Mouse (Mus musculus) hindbrain, embryonic 11.5 days (tissue): ENCODE data around the gene Wfdc11. TPM values are rescaled to one million over a fixed set of nuclear protein-coding genes. Genes with fewer than 3 reads are reported as not detected.
"Not testable (repeated sequence)": the region's sequence is repeated elsewhere in the genome, so short reads cannot be mapped to it uniquely, and the experiment has no call there.

Source experiments
- ATAC-seq: fragments of 200-750 bp; cut with Nextera tagmentation; 2 replicates; pipeline ENCODE4 v1.8.0; 2017; ENCODE audit warnings: mild to moderate bottlenecking, moderate TSS enrichment, moderate library complexity; ENCODE audit not compliant: low FRiP score
- DNase-seq: peaks from one replicate; pipeline ENCODE4 v3.0.0-alpha.2; 2015; ENCODE audit warnings: low spot score
- H3K27ac ChIP-seq: fragments of 300-500 bp; sonication (generic); 2 replicates; pipeline ENCODE4 v1.5.1; 2014; ENCODE audit warnings: mild to moderate bottlenecking, low read depth, low read length
- H3K27me3 ChIP-seq: fragments of 300-500 bp; sonication (generic); 2 replicates; pipeline ENCODE4 v1.6.1; 2014; ENCODE audit warnings: mild to moderate bottlenecking, low read length, moderate library complexity, mixed read lengths; ENCODE audit not compliant: control insufficient read depth, insufficient read depth
- H3K36me3 ChIP-seq: fragments of 300-500 bp; sonication (generic); 2 replicates; pipeline ENCODE4 v1.6.1; 2014; ENCODE audit warnings: mild to moderate bottlenecking, low read length, moderate library complexity, mixed read lengths; ENCODE audit not compliant: control insufficient read depth, insufficient read depth
- H3K4me1 ChIP-seq: fragments of 300-500 bp; sonication (generic); replicated peaks from 2 replicates; pipeline ENCODE4 v1.6.1; 2014; ENCODE audit warnings: low read length, mixed read lengths; ENCODE audit not compliant: control insufficient read depth, insufficient read depth
- H3K4me2 ChIP-seq: fragments of 300-500 bp; sonication (generic); replicated peaks from 2 replicates; pipeline ENCODE4 v1.6.1; 2014; ENCODE audit warnings: mild to moderate bottlenecking, low read depth, low read length
- H3K4me3 ChIP-seq: fragments of 300-500 bp; sonication (generic); 2 replicates; pipeline ENCODE4 v1.5.1; 2014; ENCODE audit warnings: low read depth, low read length
- H3K9ac ChIP-seq: fragments of 300-500 bp; sonication (generic); 2 replicates; pipeline ENCODE4 v1.6.1; 2014; ENCODE audit warnings: low read depth, low read length
- H3K9me3 ChIP-seq: fragments of 300-500 bp; sonication (generic); 2 replicates; pipeline ENCODE4 v1.6.1; 2016; ENCODE audit warnings: low read length; ENCODE audit not compliant: control insufficient read depth
- WGBS: fragments of 180-500 bp; shearing (Covaris S2); extraction: QIAGEN DNeasy Blood & Tissue Kit; methylation state at CpG from one replicate; pipeline ENCODE4 v1.1.7; 2014; 5-methylcytosine and 5-hydroxymethylcytosine counted together
- polyA plus RNA-seq: library from polyadenylated mRNA; unstranded; fragments of >200 nt; fragmentation: Nextera tagmentation; extraction: Ambion mirVana; gene quantifications from 2 replicates; pipeline ENCODE4 v1.2.1, GENCODE M21; 2014

The Wfdc11 gene
- polyA plus RNA-seq, 1 experiment from 2014 or later = not detected

DNA sequence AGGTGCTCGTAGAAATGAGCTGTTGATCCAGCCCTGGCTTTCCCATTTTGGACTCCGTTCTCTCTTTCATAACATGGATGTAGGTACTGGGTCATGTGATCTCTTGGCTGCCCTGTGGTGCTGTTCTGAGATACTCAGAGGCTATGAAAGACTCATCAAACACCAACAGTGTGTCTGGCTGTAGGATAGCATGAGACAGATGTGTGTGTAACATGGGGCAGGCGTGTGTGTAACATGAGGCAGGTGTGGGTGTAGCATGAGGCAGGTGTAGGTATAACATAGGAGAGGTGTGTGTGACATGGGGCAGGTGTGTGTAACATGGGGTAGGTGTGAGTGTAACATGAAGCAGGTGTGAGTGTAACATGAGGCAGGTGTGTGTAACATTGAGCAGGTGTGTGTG is 58.5 kb downstream of the Wfdc11 start:
- WGBS = 87% methylated on average over 3 of the region's 3 CpGs
- Histone ChIP-seq H3K9ac (no peak overlapping the region), H3K9me3 (no peaks in the 10 kb centered on the region), H3K4me3 (no peak overlapping the region), H3K36me3 (no peaks in the 10 kb centered on the region), H3K4me2 (no peak overlapping the region), H3K27ac (no peak overlapping the region), H3K4me1 (no peaks in the 10 kb centered on the region), H3K27me3 (no peaks in the 10 kb centered on the region)
- DNase-seq (no peak), ATAC-seq (no peak)

DNA sequence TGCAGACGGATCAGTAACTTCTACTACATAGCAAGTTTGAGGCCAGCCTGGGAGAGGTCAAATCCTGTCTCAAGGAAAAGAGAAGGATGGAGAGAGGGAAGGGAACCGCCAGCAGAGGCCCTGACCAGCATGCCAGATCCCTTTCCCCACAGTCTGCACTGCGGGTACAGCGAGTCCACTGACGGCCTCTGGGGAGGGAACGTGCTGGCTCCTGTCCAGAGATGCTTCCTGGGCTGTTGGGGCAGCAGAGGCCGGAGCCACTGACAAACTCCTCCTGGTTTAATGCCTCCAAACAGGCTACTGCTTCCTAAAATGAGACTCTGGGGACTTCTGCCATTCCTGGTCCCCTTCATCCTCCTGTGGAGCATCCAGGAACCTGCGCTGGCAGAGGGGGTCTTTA is 60.4 kb downstream of the Wfdc11 start, which contains the start of the genes Wfdc6b and Wfdc8:
Gene Wfdc6b, plus strand, starts transcription at position 52 of the 400 bp plus-strand sequence.
Gene Wfdc8, minus strand, starts transcription at position 156 of the 400 bp plus-strand sequence.
- H3K9me3 ChIP-seq, H3K27me3 ChIP-seq, DNase-seq, H3K4me1 ChIP-seq, H3K4me3 ChIP-seq, H3K9ac ChIP-seq, H3K27ac ChIP-seq, H3K36me3 ChIP-seq, H3K4me2 ChIP-seq, ATAC-seq: not testable (repeated sequence)
- WGBS = 74% methylated on average over 8 of the region's 8 CpGs

Other genes with a start within 250 kb of the Wfdc11 start
- gene Sdc4, start 230.2 kb downstream of the Wfdc11 start, polyA plus RNA-seq = 9.8 and 11.6 TPM in 2 replicates
- 71.3 and 72.2 TPM in 2 replicates for gene Sys1, start 217.1 kb downstream of the Wfdc11 start, polyA plus RNA-seq
- 4.8 and 5.4 TPM in 2 replicates for gene Gm20458, start 213.1 kb downstream of the Wfdc11 start, polyA plus RNA-seq
- gene Trp53tg5, start 200.4 kb downstream of the Wfdc11 start, polyA plus RNA-seq = not detected in 2 replicates
- 2.4 and 3.8 TPM in 2 replicates for gene Dbndd2, start 188.0 kb downstream of the Wfdc11 start, polyA plus RNA-seq
- 47.9 and 56.8 TPM in 2 replicates for gene Pigt, start 176.6 kb downstream of the Wfdc11 start, polyA plus RNA-seq
- gene Wfdc2, start 111.7 kb downstream of the Wfdc11 start, polyA plus RNA-seq = 22.9 TPM in 2 replicates
- gene Spint3, start 100.6 kb downstream of the Wfdc11 start, polyA plus RNA-seq = not detected in 2 replicates
- gene Wfdc6a, start 88.6 kb downstream of the Wfdc11 start, polyA plus RNA-seq = not detected in 2 replicates
- not detected in 2 replicates for gene Eppin, start 80.5 kb downstream of the Wfdc11 start, polyA plus RNA-seq
- gene Wfdc6b, start 60.6 kb downstream of the Wfdc11 start, polyA plus RNA-seq = not detected in 2 replicates
- gene Wfdc8, start 60.5 kb downstream of the Wfdc11 start, polyA plus RNA-seq = not detected in 2 replicates
- not detected in 2 replicates for gene Wfdc16, start 35.3 kb downstream of the Wfdc11 start, polyA plus RNA-seq
- not detected in 2 replicates for gene Wfdc10, start 18.0 kb downstream of the Wfdc11 start, polyA plus RNA-seq
- gene Wfdc9, start 17.5 kb downstream of the Wfdc11 start, polyA plus RNA-seq = not detected in 2 replicates
- 0.24 TPM in 1 of 2 replicates, not detected in the other for gene Wfdc13, start 11.0 kb upstream of the Wfdc11 start, polyA plus RNA-seq
- not detected in 2 replicates for gene Spint4, start 24.4 kb upstream of the Wfdc11 start, polyA plus RNA-seq
- not detected in 2 replicates for gene Spint5, start 41.2 kb upstream of the Wfdc11 start, polyA plus RNA-seq
- 0.53 and 1.0 TPM in 2 replicates for gene Wfdc3, start 71.8 kb upstream of the Wfdc11 start, polyA plus RNA-seq
- gene Dnttip1, start 71.9 kb upstream of the Wfdc11 start, polyA plus RNA-seq = 79.4 and 81.5 TPM in 2 replicates
- 498 and 520 TPM in 2 replicates for gene Ube2c, start 95.8 kb upstream of the Wfdc11 start, polyA plus RNA-seq
- gene Tnnc2, start 105.9 kb upstream of the Wfdc11 start, polyA plus RNA-seq = 4.8 and 7.1 TPM in 2 replicates
- gene Snx21, start 111.7 kb upstream of the Wfdc11 start, polyA plus RNA-seq = 8.6 and 11.6 TPM in 2 replicates
- gene Acot8, start 130.8 kb upstream of the Wfdc11 start, polyA plus RNA-seq = 11.9 and 12.8 TPM in 2 replicates
- gene Zswim3, start 131.0 kb upstream of the Wfdc11 start, polyA plus RNA-seq = 13.3 and 13.7 TPM in 2 replicates
- 22.9 and 23.0 TPM in 2 replicates for gene Zswim1, start 148.6 kb upstream of the Wfdc11 start, polyA plus RNA-seq
- gene Spata25, start 154.4 kb upstream of the Wfdc11 start, polyA plus RNA-seq = not detected in 2 replicates
- gene Ctsa, start 158.8 kb upstream of the Wfdc11 start, polyA plus RNA-seq = 85.7 and 92.0 TPM in 2 replicates
- gene Neurl2, start 159.4 kb upstream of the Wfdc11 start, polyA plus RNA-seq = 3.0 and 4.4 TPM in 2 replicates
- gene Pltp, start 183.6 kb upstream of the Wfdc11 start, polyA plus RNA-seq = 62.2 and 67.6 TPM in 2 replicates
- gene Pcif1, start 205.2 kb upstream of the Wfdc11 start, polyA plus RNA-seq = 58.1 and 60.0 TPM in 2 replicates
- gene Zfp335, start 237.7 kb upstream of the Wfdc11 start, polyA plus RNA-seq = 8.6 and 8.8 TPM in 2 replicates